Mouse (Mus musculus) thymus, adult 18-20 months (tissue): ENCODE measurements around the gene Gm49673.
"Not testable (repeated sequence)": the region's sequence is repeated elsewhere in the genome, so short reads cannot be mapped to it uniquely, and the experiment has no call there.

ENCODE experiments used
- DNase-seq, 2 experiments: peaks; one replicate each; pipeline ENCODE4 v3.0.0; 2022; ENCODE audit warnings: mixed read lengths in 2 of 2

The Gm49673 gene

DNA sequence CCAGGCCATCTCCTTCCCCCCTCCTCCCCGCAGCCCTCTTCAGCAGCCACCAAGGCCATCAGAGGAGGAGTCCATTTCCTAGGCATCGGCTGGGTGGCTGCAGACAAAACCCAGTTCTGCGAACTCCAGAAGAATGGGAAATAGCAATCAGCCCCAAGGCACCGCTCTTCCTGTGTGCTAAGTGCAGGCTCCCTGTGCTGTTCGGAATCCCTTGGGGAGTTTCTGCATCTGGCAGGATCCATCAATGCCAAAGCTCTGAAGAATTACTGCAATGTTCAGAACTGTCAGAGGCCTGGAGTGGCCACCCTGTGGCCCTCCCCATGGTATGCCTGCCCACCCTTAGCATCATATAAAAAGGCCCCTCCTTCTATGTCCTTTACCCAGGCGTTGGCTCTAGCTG is 110.6 kb downstream of the Gm49673 start:
- DNase-seq: not testable (repeated sequence)
